Mouse (Mus musculus) brain, embryonic 14.5 days (tissue): Measurements from ENCODE around the gene Arf6.

Experiments
- CTCF ChIP-seq: fragments of 200-500 bp; IDR thresholded peaks from 2 replicates; pipeline ENCODE4 v1.5.1; 2012; ENCODE audit warnings: inconsistent platforms, mild to moderate bottlenecking, moderate library complexity, borderline replicate concordance; ENCODE audit not compliant: insufficient read depth, insufficient read length; ENCODE audit errors: extremely low read depth
- POLR2A ChIP-seq: fragments of 200-500 bp; IDR thresholded peaks from 2 replicates; pipeline ENCODE4 v1.6.1; 2012; ENCODE audit warnings: mild to moderate bottlenecking, inconsistent platforms, borderline replicate concordance; ENCODE audit not compliant: poor library complexity, insufficient read depth, insufficient read length, severe bottlenecking; ENCODE audit errors: extremely low read depth

DNA sequence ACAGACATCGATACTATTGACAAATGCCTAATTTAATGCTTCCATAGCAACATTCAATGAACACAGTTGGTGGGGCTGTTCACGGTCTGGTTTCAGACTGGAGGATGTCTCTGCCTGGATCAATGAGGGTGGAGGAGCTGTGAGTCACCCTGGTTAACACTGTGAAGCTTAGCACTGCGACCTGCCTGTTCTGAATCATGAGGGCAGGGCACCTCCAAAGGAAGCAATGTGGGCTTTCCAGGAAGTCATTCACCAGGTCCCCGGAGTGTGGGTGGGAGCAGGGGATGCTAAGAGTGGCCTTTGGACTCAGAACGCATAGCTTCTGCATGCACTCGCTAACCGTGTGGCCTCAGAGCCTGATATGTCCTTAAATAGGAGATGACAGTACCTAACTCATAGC lies 44.8 kb downstream of the Arf6 start:
- TF ChIP-seq CTCF (no peak), POLR2A (no peak)
